Mouse (Mus musculus) heart, adult 2 months (tissue): ENCODE measurements around the gene Ctnna2.

ENCODE experiments used
- CTCF ChIP-seq: fragments of 200-600 bp; IDR thresholded peaks from 2 replicates; pipeline ENCODE4 v1.8.1; 2022; ENCODE audit warnings: antibody characterized with exemption, mild to moderate bottlenecking, moderate library complexity
- EP300 ChIP-seq: fragments of 200-500 bp; IDR thresholded peaks from 2 replicates; pipeline ENCODE4 v1.6.1; 2011; ENCODE audit warnings: low read depth, low read length, control low read depth; ENCODE audit not compliant: insufficient read depth
- POLR2A ChIP-seq: fragments of 200-500 bp; IDR thresholded peaks from 2 replicates; pipeline ENCODE4 v1.6.1; 2011; ENCODE audit warnings: mild to moderate bottlenecking, low read depth, low read length, control low read depth; ENCODE audit not compliant: insufficient read depth

GRCm38 (mm10) chr6:77184896-77185295 lies 794.6 kb downstream of the Ctnna2 start:
- TF ChIP-seq CTCF, result no peak
- TF ChIP-seq POLR2A, result no peak
- no peak for TF ChIP-seq EP300
